Mouse (Mus musculus) left cerebral cortex, postnatal 36 days (tissue): Measurements from ENCODE around the gene Cckbr. TPM values are rescaled to one million over a fixed set of nuclear protein-coding genes. Genes with fewer than 3 reads are reported as not detected.
A peak's percentile ranks its signal among the peaks of the same experiment; 100 is the strongest.

Experiments used
- DNase-seq, 2 experiments: peaks; one replicate each; pipeline ENCODE4 v3.0.0; 2021 to 2022; ENCODE audit warnings: low spot score in 2 of 2, mixed read lengths in 1 of 2
- intact Hi-C: fragments of 180-260 bp; cut with DNase I; formaldehyde crosslinking; loops from one replicate; pipeline ENCODE4 v1.15.1; 2025
- total RNA-seq, 2 experiments: library from RNA; stranded (reverse); gene quantifications; 2 replicates each; pipeline ENCODE4 v1.2.3; 2021

The Cckbr gene
- 10 to 100 TPM; 63.2 to 64.3 TPM for total RNA-seq

GRCm38 (mm10) chr7:105425424-105426043, at the start of gene Cckbr:
TSS of gene Cckbr (plus strand) at chr7:105425731.
- peak; percentile 63 to 70 for DNase-seq
- intact Hi-C loops = loop anchor here (5.0 kb wide), 1 partner anchor 42 kb away; no protein-coding TSS in a partner anchor

- intact Hi-C loops = no loop called here
- DNase-seq = no peak
Measured at GRCm38 (mm10) chr7:105380329-105380728, 45.2 kb upstream of the Cckbr start.

GRCm38 (mm10) chr7:105387696-105388095, 37.8 kb upstream of the Cckbr start:
- intact Hi-C loops = no loop called here
- no peak for DNase-seq

GRCm38 (mm10) chr7:105390236-105390635, 35.3 kb upstream of the Cckbr start:
- intact Hi-C loops = no loop called here
- no peak for DNase-seq

GRCm38 (mm10) chr7:105394606-105395005, 30.9 kb upstream of the Cckbr start:
- intact Hi-C loops = no loop called here
- no peak for DNase-seq

GRCm38 (mm10) chr7:105395131-105395820, 30.3 kb upstream of the Cckbr start:
- no peak for DNase-seq
- intact Hi-C loops = no loop called here

GRCm38 (mm10) chr7:105396126-105396525, 29.4 kb upstream of the Cckbr start:
- intact Hi-C loops = no loop called here
- DNase-seq = no peak

- intact Hi-C loops = no loop called here
- DNase-seq = no peak
Measured at GRCm38 (mm10) chr7:105399058-105399934, 26.2 kb upstream of the Cckbr start.

- DNase-seq = peak; percentile 99
- intact Hi-C loops = loop anchor here (10.0 kb wide), 1 partner anchor 235 kb away; the partner anchor contains the start of gene Trim3
Measured at GRCm38 (mm10) chr7:105399935-105400624, 25.5 kb upstream of the Cckbr start, which contains the start of gene Fam160a2. TSS of gene Fam160a2 (minus strand) at chr7:105400054.

- intact Hi-C loops = loop anchor here (10.0 kb wide), 1 partner anchor 231 kb away; the partner anchor contains the start of gene Trim3
Measured at GRCm38 (mm10) chr7:105404268-105404667, 21.3 kb upstream of the Cckbr start, which contains the start of gene Cnga4. TSS of gene Cnga4 (plus strand) at chr7:105404568.

GRCm38 (mm10) chr7:105406322-105406721, 19.2 kb upstream of the Cckbr start:
- DNase-seq = no peak
- intact Hi-C loops = loop anchor here (10.0 kb wide), 1 partner anchor 228 kb away; the partner anchor contains the start of gene Trim3

More at GRCm38 (mm10) chr7:105404268-105404667, 21.3 kb upstream of the Cckbr start, which contains the start of gene Cnga4:
- no peak for DNase-seq

- intact Hi-C loops = loop anchor here (2.0 to 5.0 kb wide), 2 partner anchors 63 to 105 kb away; no protein-coding TSS in a partner anchor
Measured at GRCm38 (mm10) chr7:105411874-105412632, 13.5 kb upstream of the Cckbr start.

GRCm38 (mm10) chr7:105414385-105414784, 11.1 kb upstream of the Cckbr start:
- peak; percentile 55 to 60 for DNase-seq
- intact Hi-C loops = loop anchor here (5.0 kb wide), 1 partner anchor 103 kb away; no protein-coding TSS in a partner anchor

More at GRCm38 (mm10) chr7:105411874-105412632, 13.5 kb upstream of the Cckbr start:
- peak; percentile 77 to 84 for DNase-seq

- peak in 1 of 2 experiments; percentile 19 for DNase-seq
- intact Hi-C loops = no loop called here
Measured at GRCm38 (mm10) chr7:105416529-105416928, 9.0 kb upstream of the Cckbr start.

GRCm38 (mm10) chr7:105418106-105418505, 7.4 kb upstream of the Cckbr start:
- intact Hi-C loops = no loop called here
- peak in 1 of 2 experiments; percentile 4 for DNase-seq

- intact Hi-C loops = no loop called here
- DNase-seq = no peak
Measured at GRCm38 (mm10) chr7:105420903-105421302, 4.6 kb upstream of the Cckbr start.

- DNase-seq = no peak
Measured at GRCm38 (mm10) chr7:105424368-105424767, 1.2 kb upstream of the Cckbr start.

GRCm38 (mm10) chr7:105426051-105426450, 520 bp downstream of the Cckbr start:
- DNase-seq = no peak
- intact Hi-C loops = loop anchor here (5.0 kb wide), 1 partner anchor 41 kb away; no protein-coding TSS in a partner anchor

More at GRCm38 (mm10) chr7:105424368-105424767, 1.2 kb upstream of the Cckbr start:
- intact Hi-C loops = no loop called here
